In genomic region chr1:98270212-98270611, GRCm38 (mm10) we compare ENCODE assay signal across 24 mouse cellular contexts.
"Had no signal": no experiment of that assay in that cellular context is flagged by ENCODE, and none has a peak within 500 bp of the region (broad histone marks: within the 10 kb centered on the region; RNA-seq: fewer than 3 reads in every experiment).

No protein-coding gene starts in this region.

- H3K27ac ChIP-seq: embryonic facial prominence, embryonic 10.5 days; embryonic facial prominence, embryonic 12.5 days; embryonic facial prominence, embryonic 13.5 days; embryonic facial prominence, embryonic 15.5 days; forebrain, embryonic 10.5 days; forebrain, embryonic 12.5 days; forebrain, embryonic 13.5 days; forebrain, embryonic 15.5 days; gastrocnemius, adult 2 months; heart, adult 2 months had no signal

- H3K9ac ChIP-seq: embryonic facial prominence, embryonic 12.5 days; embryonic facial prominence, embryonic 13.5 days; embryonic facial prominence, embryonic 15.5 days; forebrain, embryonic 12.5 days; forebrain, embryonic 13.5 days; forebrain, embryonic 15.5 days; forebrain, postnatal 0 days had no signal

- H3K4me3 ChIP-seq: embryonic facial prominence, embryonic 10.5 days; embryonic facial prominence, embryonic 12.5 days; embryonic facial prominence, embryonic 13.5 days; embryonic facial prominence, embryonic 15.5 days; erythroblast, embryonic 14.5 days; forebrain, embryonic 10.5 days; forebrain, embryonic 12.5 days; forebrain, embryonic 13.5 days; forebrain, embryonic 15.5 days; gastrocnemius, adult 2 months; heart, adult 2 months had no signal

- H3K4me1 ChIP-seq: embryonic facial prominence, embryonic 10.5 days; embryonic facial prominence, embryonic 12.5 days; embryonic facial prominence, embryonic 13.5 days; embryonic facial prominence, embryonic 15.5 days; forebrain, embryonic 10.5 days; forebrain, embryonic 12.5 days; forebrain, embryonic 13.5 days; forebrain, embryonic 15.5 days had no signal

- H3K27me3 ChIP-seq: embryonic facial prominence, embryonic 12.5 days; embryonic facial prominence, embryonic 13.5 days; embryonic facial prominence, embryonic 15.5 days; forebrain, embryonic 12.5 days; forebrain, embryonic 13.5 days; forebrain, embryonic 15.5 days had no signal

- H3K9me3 ChIP-seq: embryonic facial prominence, embryonic 10.5 days; embryonic facial prominence, embryonic 12.5 days; embryonic facial prominence, embryonic 13.5 days; embryonic facial prominence, embryonic 15.5 days; forebrain, embryonic 10.5 days; forebrain, embryonic 12.5 days; forebrain, embryonic 13.5 days; forebrain, embryonic 15.5 days had no signal

- H3K36me3 ChIP-seq: embryonic facial prominence, embryonic 10.5 days; embryonic facial prominence, embryonic 12.5 days; embryonic facial prominence, embryonic 13.5 days; embryonic facial prominence, embryonic 15.5 days; forebrain, embryonic 10.5 days; forebrain, embryonic 12.5 days; forebrain, embryonic 15.5 days had no signal

- DNase-seq: cerebellum, adult 9-10 months; cerebellum, adult 9-11 months; cerebellum, postnatal 14 days; cerebellum, postnatal 25 days; cerebellum, postnatal 36 days; embryo, embryonic 11 days; forebrain, postnatal 0 days; gastrocnemius, adult 2 months; gastrocnemius, postnatal 10 days; gastrocnemius, postnatal 14 days; gastrocnemius, postnatal 25 days; gastrocnemius, postnatal 36 days; heart, adult 11 months; heart, adult 18-20 months; heart, adult 2 months had no signal
